Mouse (Mus musculus): ENCODE data around the gene Lbh.

GRCm38 (mm10) chr17:72878979-72879378 is 39.1 kb upstream of the Lbh start:
- no peak for TF ChIP-seq CTCF (IDR thresholded peaks at IDR 0.05; ENCODE audit: low read depth)
- no peak for TF ChIP-seq EP300 (optimal IDR thresholded peaks at IDR 0.05)

All from stomach, postnatal 0 days (tissue).